Mouse (Mus musculus): Measurements from ENCODE around the gene 1700025G04Rik.

1700025G04Rik gene

DNA sequence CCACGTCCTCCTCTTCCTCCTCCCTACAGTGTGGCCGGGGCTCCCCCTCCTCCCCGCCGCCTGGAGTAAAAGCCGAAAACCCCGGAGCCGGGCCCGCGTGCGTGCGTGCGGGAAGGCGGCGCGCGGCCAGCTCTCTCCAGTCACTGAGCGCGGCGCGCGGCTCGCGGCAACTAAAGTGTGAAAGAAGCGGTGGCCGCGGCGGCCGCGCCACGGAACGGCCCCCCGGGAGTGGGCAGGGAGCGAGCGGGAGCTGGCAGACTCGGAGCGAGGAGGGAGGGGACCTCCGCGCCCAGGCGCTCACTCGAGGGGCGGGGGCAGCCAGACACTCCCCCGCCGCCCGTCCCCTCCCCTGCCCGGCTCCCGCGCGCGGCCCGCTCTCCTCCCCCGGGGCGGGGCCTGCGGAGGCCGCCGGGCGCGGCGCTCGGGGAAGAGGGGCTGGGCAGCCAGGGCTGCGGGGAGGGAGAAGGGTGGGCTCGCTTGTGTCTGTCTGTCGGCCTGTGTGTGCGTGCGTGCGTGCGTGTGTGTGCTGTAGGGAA, at the start of gene 1700025G04Rik:
Gene 1700025G04Rik, minus strand, starts transcription at position 108 of the 536 bp plus-strand sequence.
- DNase-seq: peak; percentile 69

DNA sequence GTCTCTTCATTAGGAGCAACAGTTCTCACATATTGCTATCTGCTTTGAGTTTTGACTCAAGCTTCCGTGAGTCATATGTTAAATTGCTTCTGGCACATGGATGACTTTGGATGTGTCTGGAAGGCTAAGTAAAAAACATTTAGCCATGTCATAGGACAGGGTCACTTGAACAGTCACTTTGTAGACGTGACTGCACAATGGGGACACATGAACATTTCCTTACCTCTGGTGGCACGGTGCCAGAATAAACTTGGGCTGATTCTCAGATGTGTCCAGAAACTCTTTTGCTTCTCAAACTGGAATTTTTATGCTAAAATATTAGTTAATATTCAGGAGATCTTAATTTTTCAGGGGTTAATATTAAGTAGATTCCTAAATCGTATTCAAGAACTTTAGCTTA, 49.6 kb upstream of the 1700025G04Rik start:
- no peak for DNase-seq

DNA sequence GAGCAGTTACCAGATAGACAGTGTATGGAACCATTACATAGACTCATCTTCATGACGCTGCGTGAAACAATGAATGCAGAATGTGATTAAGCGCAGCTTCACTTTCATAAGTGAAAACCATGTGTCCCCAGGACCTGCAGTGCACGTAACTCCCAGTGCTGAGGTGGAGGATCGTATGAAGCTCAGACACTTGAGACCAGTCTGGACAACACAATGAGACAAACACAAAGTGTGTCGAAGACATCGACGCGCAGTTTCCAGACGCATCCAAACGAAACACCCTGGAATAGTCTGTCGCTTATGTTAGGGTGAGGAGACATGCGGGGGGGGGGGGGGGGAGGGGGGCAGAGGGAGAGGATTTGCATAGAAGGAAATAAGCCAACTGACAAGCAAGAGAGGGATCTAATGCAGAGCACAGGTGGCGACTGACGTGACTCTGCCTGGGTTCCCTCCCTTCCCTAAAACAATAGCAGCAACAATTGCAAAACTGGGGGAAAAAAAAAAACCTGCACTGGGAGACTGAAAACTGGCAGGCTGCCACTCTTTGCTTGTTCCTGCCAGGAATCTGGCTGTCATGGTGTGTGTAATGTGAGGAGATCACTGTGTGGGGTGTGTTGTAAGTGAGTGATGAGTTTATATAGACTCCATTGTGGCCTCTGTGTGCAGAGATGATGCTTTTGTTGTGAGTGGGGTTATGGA, 40.3 kb upstream of the 1700025G04Rik start:
- peak; percentile 8 for DNase-seq

DNA sequence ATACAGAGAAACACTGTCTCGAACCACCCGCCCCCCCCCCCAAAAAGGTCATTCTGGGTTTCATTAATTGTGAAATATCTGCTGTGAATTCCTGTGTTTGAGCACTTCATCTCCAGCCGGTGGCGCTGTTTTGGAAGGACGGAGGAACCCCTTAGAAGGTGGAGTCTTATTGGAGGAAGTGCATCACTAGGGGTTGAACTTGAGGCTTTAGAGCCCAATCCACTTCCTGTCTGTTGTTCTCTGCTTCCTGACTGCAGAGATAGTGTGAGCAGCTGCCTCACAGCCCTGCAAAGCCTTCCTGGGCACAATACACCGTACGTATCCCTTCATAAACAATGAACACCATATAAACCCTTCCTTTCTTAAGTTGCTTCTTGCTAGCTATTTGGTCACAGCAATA, 35.5 kb upstream of the 1700025G04Rik start:
- DNase-seq: no peak

DNA sequence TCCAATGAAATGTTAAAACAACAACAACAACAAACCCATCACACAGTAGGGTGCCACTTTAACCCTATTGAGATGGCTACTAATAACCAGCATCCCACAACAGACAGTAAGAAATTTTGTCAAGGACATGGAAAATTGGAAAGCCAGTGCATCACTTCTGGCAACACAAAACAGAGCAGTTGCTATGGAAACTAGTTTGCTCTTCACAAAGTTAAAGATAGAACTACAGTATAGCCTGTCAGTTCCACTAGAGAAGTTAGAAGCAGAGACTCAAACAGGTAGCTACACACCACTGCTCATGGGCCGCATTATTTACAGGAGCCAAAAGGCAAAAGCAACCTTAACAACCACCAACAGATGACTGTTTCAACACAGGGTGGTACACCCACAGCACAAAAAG, 20.2 kb upstream of the 1700025G04Rik start:
- DNase-seq: no peak

DNA sequence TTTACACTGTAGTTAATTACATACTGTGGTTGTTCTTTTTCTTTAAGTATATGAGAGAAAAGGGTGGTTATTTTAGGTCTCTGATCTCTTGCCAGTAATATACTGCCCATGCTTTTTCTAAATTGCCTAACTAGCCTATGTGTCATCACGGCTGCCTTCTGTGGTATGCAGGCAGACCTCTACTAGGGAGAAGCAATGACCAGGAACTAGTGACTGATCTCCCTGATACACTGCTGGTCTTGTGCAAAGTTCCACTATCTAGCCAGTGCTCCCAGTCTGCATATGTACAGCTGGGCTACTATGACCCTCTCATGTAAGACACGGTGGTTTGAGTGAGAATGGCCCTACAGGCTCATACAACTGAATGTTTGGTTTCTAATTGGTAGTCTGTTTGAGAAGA, 16.2 kb upstream of the 1700025G04Rik start:
- DNase-seq: no peak

DNA sequence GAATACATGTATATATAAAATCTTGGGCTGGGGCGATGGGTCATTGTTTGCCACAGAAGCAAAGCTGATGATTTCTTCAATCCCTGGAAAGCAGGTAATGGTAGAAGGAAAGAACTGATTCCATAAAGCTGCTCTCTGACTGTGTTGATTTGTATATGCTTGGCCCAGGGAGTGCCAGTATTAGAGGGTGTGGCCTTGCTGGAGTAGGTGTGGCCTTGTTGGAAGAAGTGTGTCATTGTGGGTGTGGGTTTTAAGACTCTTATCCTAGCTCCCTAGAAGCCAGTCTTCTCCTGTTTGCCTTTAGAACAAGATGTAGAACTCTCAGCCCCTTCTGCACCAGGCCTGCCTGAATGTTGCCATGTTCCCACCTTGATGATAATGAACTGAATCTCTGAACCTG, 15.3 kb upstream of the 1700025G04Rik start:
- DNase-seq: no peak

DNA sequence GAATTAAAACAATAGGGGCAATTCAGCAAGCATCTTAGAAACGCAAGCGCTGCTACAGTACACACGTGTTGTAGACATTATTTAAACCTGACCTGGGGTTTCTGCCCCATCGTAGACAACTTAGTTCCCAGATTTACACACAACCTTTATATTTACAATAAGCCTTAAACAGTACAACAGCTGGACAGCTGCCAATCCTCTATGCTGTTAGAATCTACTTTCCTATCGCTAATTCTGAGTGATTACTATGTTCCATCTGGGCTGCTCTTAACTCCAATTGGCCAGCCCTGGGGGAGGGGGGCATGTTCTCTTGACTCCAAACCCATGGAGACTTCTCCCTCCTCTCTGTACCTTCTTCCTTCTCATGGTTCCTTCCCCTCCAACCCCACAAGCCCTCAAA, 11.8 kb upstream of the 1700025G04Rik start:
- no peak for DNase-seq

DNA sequence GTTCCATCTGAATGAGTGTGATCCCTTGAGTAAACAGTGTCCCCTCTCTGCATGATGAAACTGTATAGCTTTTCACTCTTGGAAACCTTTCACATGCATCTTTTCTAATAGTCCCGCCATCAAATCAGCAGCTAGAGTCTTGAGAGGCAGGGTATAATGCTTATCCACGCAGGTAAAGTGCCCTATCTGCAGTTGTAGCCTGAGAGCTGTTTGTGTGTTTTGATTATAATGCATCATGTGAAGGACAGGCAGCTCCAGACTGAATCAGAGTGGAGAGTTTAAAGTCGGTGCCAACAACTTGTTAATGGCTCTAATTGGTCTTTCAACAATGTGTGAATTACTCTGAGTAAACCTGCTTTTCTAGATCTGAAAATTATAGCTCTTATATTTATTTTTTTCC, 6.1 kb upstream of the 1700025G04Rik start:
- DNase-seq: no peak

DNA sequence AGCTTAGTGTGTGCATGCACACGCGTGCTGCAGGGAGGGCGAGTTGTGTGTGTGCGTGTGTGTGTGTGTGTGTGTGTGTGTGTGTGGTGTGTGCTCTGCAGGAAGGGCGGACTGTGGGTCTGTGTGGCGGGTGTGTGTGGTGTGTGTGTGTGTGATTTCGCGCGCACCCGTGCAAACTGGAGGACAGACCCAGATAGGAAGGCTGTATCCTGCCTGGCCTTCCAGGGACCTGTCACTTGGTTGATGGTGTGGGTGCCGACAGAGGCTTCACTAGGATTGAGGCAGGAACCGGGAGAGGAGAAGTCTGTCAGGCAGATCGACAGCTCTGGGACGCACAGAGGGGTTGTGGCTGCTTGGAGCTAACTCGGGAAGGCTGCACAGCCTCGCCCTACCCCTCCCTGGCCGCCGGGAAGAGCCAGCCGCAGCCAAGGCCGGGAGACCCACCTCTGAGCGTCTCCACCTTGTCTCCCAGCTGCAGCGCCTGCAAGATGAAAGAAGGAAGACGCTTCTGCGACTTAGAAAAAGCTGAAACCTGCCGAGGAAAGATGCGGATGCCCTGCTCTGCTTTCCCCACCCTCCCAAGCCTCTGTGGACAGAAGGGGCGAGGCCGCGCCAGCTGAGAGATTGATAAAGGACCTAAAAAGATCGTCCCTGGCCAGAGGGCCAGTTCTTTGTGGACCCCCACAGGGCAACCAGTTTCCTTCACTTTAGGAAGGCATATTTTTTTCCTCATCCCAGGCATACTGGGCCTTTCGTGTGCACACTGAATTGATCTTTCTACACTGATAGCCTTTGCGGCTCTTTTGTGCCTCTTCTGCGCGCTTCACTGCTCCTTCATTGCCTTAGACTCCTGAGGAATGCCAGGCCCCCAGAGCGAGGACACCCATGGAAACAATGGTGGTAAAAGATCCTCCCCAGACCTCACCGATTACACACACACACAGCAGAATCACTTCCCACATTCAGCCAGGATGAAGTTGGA, 930 bp upstream of the 1700025G04Rik start:
- peak; percentile 19 for DNase-seq

DNA sequence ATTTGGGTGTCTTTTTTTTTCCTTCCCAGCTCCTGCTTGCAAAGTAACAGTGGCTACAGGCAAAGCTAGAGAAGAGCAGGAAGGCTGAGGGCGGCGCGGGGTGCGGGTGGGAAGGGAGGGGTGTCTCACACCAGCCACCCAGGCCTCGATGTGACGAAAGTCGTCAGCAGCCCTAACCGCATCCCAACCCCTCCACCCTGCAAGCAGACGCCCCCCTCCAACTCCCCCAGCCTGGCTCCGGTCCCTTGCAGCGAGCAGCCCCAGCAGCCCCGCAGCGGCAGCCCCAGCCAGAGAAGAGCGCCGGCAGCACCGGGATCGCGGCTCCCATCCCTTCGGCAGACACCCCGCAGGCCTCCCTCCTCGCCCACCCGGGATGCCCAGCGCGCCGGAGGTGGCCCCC, 399 bp downstream of the 1700025G04Rik start:
- DNase-seq: no peak

DNA sequence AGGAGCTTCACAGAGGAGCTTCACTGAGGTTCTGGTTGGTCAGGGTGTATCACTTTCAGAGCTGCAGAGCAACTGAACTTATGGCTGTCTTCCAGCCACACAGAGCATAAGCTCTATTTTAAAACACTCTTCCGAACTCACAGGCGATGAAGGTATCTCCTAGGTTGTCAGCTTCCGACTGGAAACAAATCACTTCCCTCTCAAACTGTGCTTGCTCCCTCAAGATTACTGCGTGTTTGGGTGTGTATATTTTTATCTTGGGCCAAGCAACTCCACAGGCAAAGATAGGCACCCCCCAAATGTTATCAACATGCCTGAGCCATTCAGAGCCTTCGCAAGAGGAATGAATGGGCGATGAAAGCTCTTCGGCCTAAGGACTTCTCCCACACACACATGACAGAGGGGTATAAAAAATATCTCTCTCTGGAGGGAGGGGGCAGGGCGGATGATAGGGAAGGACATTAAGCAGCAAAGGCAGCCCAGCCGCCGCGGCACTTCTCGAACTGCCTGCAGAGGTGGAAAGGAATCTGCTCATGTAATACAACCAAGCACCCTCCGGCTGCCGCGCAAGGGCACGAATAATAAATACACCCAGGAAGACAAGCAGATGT, 1.0 kb downstream of the 1700025G04Rik start:
- peak; percentile 15 for DNase-seq

DNA sequence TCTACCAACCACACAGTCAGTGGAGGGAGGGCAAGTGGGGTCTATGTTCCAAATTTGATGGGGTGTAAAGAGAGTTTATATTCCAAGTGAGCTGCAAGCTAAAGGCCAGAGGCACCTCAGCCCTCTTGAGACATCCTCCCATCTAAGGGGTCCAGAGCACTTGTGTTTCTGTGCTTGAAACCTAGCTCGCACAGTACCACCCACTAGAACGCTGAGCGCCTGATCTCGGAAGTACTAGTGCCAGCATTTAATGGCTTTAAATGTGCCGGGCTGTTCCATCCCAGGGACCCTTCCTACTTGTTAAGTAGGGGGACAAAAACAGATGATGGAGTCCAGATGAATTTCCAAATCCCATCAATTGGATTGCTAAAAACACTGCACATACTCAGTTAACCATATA, 1.9 kb downstream of the 1700025G04Rik start:
- DNase-seq: no peak

DNA sequence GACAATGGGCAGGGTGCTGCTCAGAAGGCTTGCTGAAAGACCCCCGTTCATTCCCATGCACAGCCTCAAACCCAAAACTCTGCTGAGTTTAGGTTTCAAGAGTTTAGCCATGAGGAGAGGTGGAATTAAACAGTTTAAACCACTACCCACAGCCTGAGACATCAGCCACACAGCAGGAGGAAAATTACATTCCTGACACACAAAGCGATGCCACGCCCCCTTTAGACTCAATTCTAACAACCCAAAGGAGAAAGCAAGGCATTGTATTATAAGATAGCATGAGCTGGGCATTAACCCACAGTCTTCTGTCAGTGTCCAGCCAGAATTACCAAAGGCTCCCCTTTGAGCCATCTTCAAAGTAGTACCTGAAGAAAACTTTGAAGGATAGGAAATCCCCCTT, 3.0 kb downstream of the 1700025G04Rik start:
- DNase-seq: no peak

DNA sequence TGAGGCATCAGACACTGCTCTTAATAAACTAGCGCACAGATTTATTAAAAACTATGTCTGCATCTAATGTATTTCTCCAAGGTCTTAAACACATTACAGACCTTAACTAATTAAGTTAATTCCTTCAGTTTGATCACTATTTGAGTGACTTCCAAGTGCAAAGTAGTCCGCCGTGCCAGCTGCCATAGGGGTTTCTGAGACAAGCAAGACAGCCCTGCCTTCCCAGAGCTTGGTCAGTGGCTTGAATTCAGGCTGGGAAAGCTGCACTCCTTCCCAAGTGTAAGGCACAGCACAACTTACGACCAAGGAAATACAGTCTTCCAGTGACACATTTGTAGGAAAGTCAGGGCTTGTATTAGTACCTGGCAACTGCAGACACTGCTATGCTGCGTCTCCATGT, 4.4 kb downstream of the 1700025G04Rik start:
- no peak for DNase-seq

DNA sequence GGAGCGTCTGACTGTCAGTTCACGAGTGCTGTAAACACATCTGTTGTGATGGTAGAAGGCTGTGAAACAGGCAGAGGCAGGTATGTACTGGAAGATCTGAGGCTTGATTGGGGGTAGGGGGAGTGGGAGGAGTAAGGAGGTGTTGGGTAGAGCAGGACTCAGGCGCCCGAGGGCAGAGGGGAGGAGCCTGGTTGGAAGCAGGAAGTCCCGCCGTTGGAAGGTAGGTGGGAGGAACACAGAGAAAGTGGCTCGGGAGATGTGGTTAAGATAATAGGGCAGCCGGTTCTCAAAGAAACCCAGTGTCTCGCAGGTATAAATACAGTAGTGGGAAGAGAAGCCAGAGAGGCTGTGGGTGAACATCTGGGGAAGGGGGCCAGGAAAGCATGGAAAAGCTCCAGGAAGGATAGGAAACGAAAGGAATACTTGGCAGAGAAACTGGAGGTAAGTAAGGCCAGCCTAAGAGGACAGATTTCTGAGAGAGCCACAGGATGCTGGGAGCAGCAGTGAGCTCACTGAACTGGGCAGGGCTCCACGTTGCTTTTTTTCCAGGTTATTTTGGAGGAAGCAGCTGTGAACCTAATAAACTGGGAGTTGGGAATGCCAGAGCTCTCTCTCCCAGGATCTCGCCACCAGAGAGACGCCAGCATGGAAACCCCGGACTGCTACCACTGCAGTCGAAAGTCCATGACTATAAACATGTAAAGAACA, 5.1 kb downstream of the 1700025G04Rik start:
- DNase-seq: peak; percentile 43

DNA sequence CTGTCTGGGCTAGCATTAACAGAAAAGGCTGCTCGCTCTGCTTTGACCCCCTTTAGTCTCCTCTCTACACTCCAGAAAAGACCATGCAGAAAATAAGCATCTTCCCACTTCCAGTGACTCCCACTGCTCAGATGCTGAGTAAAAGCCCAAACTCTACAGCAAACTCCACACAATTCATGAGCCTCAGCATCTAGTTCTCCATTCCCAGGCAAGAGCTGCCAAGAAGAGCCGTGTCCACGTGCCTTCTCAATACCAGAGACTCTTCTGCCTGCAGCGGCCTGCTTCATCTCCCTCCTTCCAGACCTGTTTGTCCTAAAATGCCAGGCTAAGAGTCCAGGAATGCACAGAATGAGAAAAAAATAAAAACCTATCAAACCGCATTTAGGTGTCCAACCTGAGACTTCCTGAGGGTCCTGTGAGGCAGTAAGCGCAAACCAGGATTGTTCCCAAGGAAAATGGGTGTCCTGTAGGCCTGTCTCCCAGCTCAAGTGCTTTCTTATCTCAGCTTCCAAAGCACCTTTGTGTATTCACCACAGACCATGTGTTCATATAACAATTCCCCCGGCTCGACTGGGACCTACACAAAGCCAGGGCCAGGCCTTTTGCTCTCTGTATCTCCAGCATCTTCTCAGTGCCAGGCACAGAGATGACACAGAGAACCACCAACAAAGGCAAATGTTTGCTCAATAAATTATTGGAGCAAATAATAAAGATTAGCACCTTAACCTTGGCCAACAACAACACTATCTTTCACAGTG, 7.8 kb downstream of the 1700025G04Rik start:
- no peak for DNase-seq

DNA sequence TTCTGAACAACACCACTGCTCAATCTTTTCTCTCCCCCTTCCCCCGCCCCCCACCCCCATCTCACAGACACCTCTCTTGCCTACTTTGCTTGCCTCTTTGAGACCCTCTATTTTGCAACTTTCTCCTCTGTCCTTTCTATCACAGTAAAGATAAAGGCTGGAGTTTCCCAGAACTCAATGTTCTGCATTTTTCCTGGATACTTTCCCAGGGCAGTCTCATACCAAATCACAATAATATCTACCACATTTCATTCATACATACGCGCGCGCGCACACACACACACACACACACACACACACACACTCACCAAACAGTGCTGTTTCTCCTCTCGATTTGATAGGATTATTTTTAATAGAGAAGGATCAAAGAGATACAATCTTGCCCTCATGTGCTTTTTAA, 8.8 kb downstream of the 1700025G04Rik start:
- DNase-seq: no peak

DNA sequence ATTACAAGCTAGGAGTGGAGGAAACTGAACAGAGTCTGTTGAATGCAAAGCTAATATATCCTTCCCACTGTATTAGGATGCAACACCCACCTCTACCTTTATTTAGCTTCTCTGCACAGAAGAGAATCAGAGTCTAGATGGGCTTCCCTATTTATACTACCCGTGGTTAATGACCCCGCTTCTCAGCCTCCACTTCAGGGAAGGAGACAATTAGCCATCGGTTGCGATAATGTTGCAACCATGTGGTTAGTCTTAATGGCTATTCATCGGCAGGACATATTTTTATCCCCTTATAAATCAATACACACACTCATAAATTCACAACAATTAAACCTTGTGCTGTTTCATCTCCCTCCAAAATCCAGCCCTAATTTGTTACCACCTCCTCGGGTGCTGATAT, 9.7 kb downstream of the 1700025G04Rik start:
- no peak for DNase-seq

DNA sequence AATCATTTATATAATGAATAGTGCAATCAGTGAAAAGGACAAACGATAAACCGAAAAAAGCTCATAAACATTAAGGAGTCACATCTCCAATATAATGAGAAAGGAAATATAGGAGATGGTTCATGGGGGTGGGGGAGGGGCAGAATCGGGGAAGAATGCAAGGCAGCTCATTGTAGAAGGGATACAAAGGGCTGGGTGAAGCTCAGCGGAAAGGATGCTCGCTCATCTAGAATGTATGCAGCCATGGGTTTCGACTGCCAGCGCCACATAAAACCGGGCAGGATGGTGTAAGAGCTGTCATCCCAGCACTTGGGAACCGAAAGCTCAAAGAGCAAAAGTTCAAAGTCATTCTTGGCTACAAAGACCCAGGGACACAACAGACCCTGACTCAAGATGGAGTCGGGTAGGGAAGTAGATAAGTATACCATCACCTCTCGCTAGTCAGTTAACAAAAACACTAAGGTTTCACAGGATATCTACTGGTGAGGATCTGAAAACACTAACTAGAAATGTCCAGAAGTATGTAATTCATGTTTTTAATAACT, 12.7 kb downstream of the 1700025G04Rik start:
- DNase-seq: no peak

DNA sequence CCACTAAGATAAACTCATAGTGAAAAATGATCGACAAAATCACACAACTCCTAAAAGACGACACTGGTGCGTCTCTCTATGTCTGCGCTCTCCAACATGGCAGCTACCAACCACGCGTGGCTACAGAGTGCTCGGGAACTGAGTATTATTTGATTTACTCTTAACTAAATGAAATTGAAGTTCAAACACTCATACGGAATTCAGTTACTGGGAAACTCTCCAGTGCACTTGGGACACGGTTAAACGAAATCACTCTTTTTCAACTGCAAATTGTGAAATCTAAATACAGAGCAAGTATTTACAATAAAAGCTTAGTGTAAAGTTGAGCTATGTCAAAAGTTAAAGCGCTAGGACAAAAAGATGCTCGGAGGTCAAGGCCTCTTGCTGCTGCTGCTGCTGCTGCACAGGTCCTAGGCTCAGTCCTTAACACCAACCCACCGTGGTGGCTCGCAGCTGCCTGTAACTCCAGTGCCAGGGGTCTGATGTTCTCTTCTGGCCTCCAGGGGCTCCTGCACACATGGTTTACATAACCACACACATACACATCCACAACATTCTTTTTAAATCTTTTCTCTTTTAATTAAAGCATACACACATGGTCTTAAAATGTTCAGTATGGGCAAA, 13.6 kb downstream of the 1700025G04Rik start:
- DNase-seq: no peak

Measured in kidney, adult 9 months (tissue).